Mouse (Mus musculus) heart, embryonic 11.5 days (tissue): Measurements from ENCODE around the gene Gkn1. TPM values are rescaled to one million over a fixed set of nuclear protein-coding genes. Genes with fewer than 3 reads are reported as not detected.

Experiments used
- ATAC-seq: fragments of 200-750 bp; cut with Nextera tagmentation; replicated peaks from 2 replicates; pipeline ENCODE4 v1.8.0; 2017; ENCODE audit warnings: moderate library complexity; ENCODE audit not compliant: insufficient number of reproducible peaks, low FRiP score, low TSS enrichment
- H3K27ac ChIP-seq: fragments of 300-500 bp; sonication (generic); 2 replicates; pipeline ENCODE4 v1.5.1; 2014; ENCODE audit warnings: mild to moderate bottlenecking, low read depth, low read length
- H3K27me3 ChIP-seq: fragments of 300-500 bp; sonication (generic); 2 replicates; pipeline ENCODE4 v1.6.1; 2014; ENCODE audit warnings: mild to moderate bottlenecking, low read length, mixed read lengths; ENCODE audit not compliant: control insufficient read depth, insufficient read depth
- H3K36me3 ChIP-seq: fragments of 300-500 bp; sonication (generic); 2 replicates; pipeline ENCODE4 v1.6.1; 2014; ENCODE audit warnings: mild to moderate bottlenecking, low read length, moderate library complexity, mixed read lengths; ENCODE audit not compliant: control insufficient read depth, insufficient read depth
- H3K4me1 ChIP-seq: fragments of 300-500 bp; sonication (generic); 2 replicates; pipeline ENCODE4 v1.6.1; 2014; ENCODE audit warnings: low read length; ENCODE audit not compliant: control insufficient read depth, insufficient read depth
- H3K4me2 ChIP-seq: fragments of 300-500 bp; sonication (generic); 2 replicates; pipeline ENCODE4 v1.6.1; 2014; ENCODE audit warnings: mild to moderate bottlenecking, moderate library complexity
- H3K4me3 ChIP-seq: fragments of 300-500 bp; sonication (generic); 2 replicates; pipeline ENCODE4 v1.5.1; 2014; ENCODE audit warnings: low read depth, low read length
- H3K9ac ChIP-seq: fragments of 300-500 bp; sonication (generic); 2 replicates; pipeline ENCODE4 v1.6.1; 2014; ENCODE audit warnings: mild to moderate bottlenecking, low read depth, low read length, moderate library complexity
- H3K9me3 ChIP-seq: fragments of 300-500 bp; sonication (generic); replicated peaks from 2 replicates; pipeline ENCODE4 v1.6.1; 2016; ENCODE audit warnings: low read length; ENCODE audit not compliant: control insufficient read depth
- WGBS: fragments of 180-500 bp; shearing (Covaris S2); extraction: QIAGEN DNeasy Blood & Tissue Kit; methylation state at CpG from one replicate; pipeline ENCODE4 v1.1.7; 2014; ENCODE audit not compliant: insufficient replicate concordance; 5-methylcytosine and 5-hydroxymethylcytosine counted together
- polyA plus RNA-seq: library from polyadenylated mRNA; unstranded; fragments of >200 nt; fragmentation: Nextera tagmentation; extraction: Ambion mirVana; gene quantifications from 2 replicates; pipeline ENCODE4 v1.2.1, GENCODE M21; 2014

The Gkn1 gene
- polyA plus RNA-seq, 1 experiment from 2014 or later, result not detected

DNA sequence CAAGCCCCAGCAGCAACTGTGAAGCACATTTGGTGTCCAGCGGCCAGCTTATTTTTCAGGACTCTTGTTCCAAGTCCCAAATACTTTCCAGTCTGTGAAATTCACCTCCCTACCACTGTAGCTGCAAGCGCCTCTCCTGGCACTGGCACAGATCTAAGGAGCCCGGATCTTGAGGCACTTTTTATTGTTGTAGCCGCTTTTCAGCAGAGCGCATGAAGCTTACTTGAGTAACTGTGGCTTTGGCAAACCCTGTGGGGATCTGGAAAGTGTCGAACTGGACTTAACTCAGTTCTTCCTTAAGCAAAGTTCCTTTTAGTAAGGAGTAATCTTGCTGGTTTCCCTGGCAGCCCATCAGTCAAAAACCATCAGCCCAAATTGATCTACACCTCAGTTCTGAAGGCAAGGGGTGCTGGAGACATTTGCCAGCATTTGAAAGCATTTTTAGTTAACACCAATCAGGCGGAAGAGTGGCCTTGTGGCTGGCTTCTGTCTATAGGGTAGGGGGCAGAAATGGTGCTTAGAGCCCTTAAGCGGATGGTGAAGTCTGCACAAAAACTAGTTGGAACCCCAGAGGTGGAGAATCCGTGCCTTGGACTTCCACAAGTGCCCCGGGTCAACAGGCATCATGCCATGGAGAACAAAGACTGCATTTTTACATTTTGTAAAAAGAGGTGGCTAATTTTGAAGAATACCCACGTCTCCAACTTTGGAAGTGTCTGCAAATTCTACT, 16.2 kb downstream of the Gkn1 start:
- Histone ChIP-seq H3K27me3 (peaks cover 16% of the 10 kb centered on the region; the same call in 1 of the 2 replicates), H3K9ac (peak overlapping the region; percentile 80), H3K4me1 (peaks cover 6% of the 10 kb centered on the region), H3K4me3 (peak overlapping the region; percentile 72), H3K36me3 (no peaks in the 10 kb centered on the region), H3K4me2 (peak overlapping the region; percentile 90), H3K27ac (no peak overlapping the region; the same call in 1 of the 2 replicates), H3K9me3 (no peaks in the 10 kb centered on the region)
- ATAC-seq, result no peak
- 24% methylated on average over 11 of the region's 11 CpGs for WGBS

GRCm38 (mm10) chr6:87332380-87332779, 18.4 kb downstream of the Gkn1 start:
- Histone ChIP-seq H3K9me3 (no peaks in the 10 kb centered on the region), H3K4me1 (peaks cover 19% of the 10 kb centered on the region), H3K36me3 (no peaks in the 10 kb centered on the region), H3K9ac (no peak overlapping the region), H3K27ac (no peak overlapping the region), H3K27me3 (peaks cover 16% of the 10 kb centered on the region; the same call in 1 of the 2 replicates), H3K4me3 (no peak overlapping the region), H3K4me2 (no peak overlapping the region)
- WGBS, result 67% methylated on average over 2 of the region's 2 CpGs
- no peak for ATAC-seq

GRCm38 (mm10) chr6:87328265-87329173, 22.2 kb downstream of the Gkn1 start:
- no peak overlapping the region for H3K9ac ChIP-seq
- no peak for ATAC-seq
- no peak overlapping the region for H3K4me3 ChIP-seq
- no peak overlapping the region for H3K4me2 ChIP-seq
- no peak overlapping the region for H3K27ac ChIP-seq
- H3K4me1 ChIP-seq, result peaks cover 19% of the 10 kb centered on the region
- H3K9me3 ChIP-seq, result no peaks in the 10 kb centered on the region
- 63% methylated on average over 22 of the region's 22 CpGs for WGBS
- no peaks in the 10 kb centered on the region for H3K36me3 ChIP-seq
- H3K27me3 ChIP-seq, result no peaks in the 10 kb centered on the region

DNA sequence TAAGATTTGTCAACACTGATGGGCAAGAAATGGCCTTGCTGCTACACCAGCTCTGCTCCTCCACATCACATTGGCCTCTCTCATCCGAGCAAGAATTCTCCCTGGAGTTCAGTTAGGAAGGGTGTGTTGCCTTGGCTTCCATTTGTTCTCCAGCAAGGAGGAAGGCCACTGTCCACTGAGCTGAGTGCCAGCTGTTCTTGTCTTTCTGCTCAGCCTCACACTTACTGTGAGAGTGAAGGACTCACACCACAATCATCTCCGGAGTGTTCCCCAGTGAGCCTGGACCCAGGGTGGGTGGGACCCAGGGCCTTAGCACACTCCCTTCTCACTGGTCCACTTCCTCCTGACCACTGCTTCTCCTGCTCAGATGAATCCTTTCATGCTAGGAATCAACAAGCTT, 23.8 kb downstream of the Gkn1 start:
- no peaks in the 10 kb centered on the region for H3K36me3 ChIP-seq
- 80% methylated on average over 2 of the region's 2 CpGs for WGBS

DNA sequence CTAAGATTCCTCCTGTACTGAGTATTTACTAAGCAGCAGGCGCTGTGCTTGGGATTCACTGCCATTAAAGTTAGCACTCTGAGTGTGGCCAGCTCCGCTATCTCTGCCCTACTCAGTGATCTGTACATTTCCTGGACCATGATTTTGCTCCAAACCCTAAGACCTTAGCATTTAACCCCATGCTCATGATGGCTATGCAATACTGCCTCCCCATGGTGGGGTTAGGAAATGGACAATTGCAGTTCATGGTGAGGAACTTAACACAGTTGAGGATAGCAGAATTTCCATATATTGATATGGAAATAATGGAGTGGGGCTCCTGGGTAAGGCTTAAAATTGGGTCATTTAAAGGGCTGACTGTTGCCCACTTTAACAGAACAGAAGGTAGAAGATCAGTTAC, 27.4 kb downstream of the Gkn1 start:
- peaks cover 4% of the 10 kb centered on the region for H3K4me1 ChIP-seq
- no peaks in the 10 kb centered on the region for H3K27me3 ChIP-seq
- no peaks in the 10 kb centered on the region for H3K9me3 ChIP-seq
- no peak overlapping the region for H3K27ac ChIP-seq
- H3K9ac ChIP-seq, result no peak overlapping the region
- no peak overlapping the region for H3K4me2 ChIP-seq
- H3K36me3 ChIP-seq, result no peaks in the 10 kb centered on the region
- ATAC-seq, result no peak
- whole genome bisulfite sequencing, result 81% methylated on average over 2 of the region's 2 CpGs
- H3K4me3 ChIP-seq, result no peak overlapping the region

More for the DNA sequence above, 23.8 kb downstream of the Gkn1 start:
- no peak overlapping the region for H3K9ac ChIP-seq
- no peak for ATAC-seq
- H3K27ac ChIP-seq, result no peak overlapping the region
- H3K27me3 ChIP-seq, result no peaks in the 10 kb centered on the region
- H3K4me1 ChIP-seq, result peaks cover 19% of the 10 kb centered on the region
- H3K4me2 ChIP-seq, result no peak overlapping the region
- no peaks in the 10 kb centered on the region for H3K9me3 ChIP-seq
- H3K4me3 ChIP-seq, result no peak overlapping the region

GRCm38 (mm10) chr6:87318651-87319050, 32.1 kb downstream of the Gkn1 start:
- WGBS, result 85% methylated on average over 7 of the region's 7 CpGs
- Histone ChIP-seq H3K9me3 (no peaks in the 10 kb centered on the region), H3K36me3 (no peaks in the 10 kb centered on the region), H3K27me3 (no peaks in the 10 kb centered on the region), H3K9ac (no peak overlapping the region), H3K4me1 (no peaks in the 10 kb centered on the region), H3K4me3 (no peak overlapping the region), H3K4me2 (no peak overlapping the region), H3K27ac (no peak overlapping the region)
- ATAC-seq, result no peak

- no peaks in the 10 kb centered on the region for H3K36me3 ChIP-seq
- no peak overlapping the region for H3K4me3 ChIP-seq
- ATAC-seq, result no peak
- H3K4me1 ChIP-seq, result no peaks in the 10 kb centered on the region
- no peaks in the 10 kb centered on the region for H3K27me3 ChIP-seq
- 81% methylated on average over 8 of the region's 8 CpGs for WGBS
- H3K9ac ChIP-seq, result no peak overlapping the region
- H3K4me2 ChIP-seq, result no peak overlapping the region
- H3K27ac ChIP-seq, result no peak overlapping the region
- no peaks in the 10 kb centered on the region for H3K9me3 ChIP-seq
Observed at GRCm38 (mm10) chr6:87316966-87317365, 33.8 kb downstream of the Gkn1 start.

DNA sequence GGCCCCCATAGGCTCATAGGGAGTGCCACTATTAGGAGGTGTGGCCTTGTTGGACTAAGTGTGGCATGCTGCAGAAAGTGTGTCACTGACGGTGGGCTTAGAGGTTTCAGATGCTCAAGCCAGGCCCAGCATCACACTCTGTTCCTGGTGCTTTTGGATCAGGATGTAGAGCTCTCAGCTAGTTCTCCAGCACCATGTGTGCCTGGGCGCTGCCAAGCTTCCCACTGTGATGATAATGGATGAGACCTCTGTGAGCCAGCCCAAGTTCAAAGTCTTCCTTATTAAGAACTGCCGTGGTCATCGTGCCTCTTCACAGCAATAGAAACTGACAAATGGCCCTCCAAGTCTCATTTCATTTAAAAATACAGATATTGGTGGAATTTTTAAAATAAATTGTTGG, 38.0 kb downstream of the Gkn1 start:
- Histone ChIP-seq H3K36me3 (no peaks in the 10 kb centered on the region), H3K9me3 (no peaks in the 10 kb centered on the region), H3K4me3 (no peak overlapping the region), H3K4me2 (no peak overlapping the region), H3K4me1 (no peaks in the 10 kb centered on the region), H3K27ac (no peak overlapping the region), H3K9ac (no peak overlapping the region), H3K27me3 (no peaks in the 10 kb centered on the region)
- ATAC-seq, result no peak
- 73% methylated on average over 4 of the region's 4 CpGs for WGBS
